Mouse (Mus musculus) bone marrow macrophage, adult 2 months (primary cell): ENCODE results near the gene Zfp14. TPM values are rescaled to one million over a fixed set of nuclear protein-coding genes. Genes with fewer than 3 reads are reported as not detected.

Experiments used
- H3K27ac ChIP-seq: 2 replicates; pipeline ENCODE4 v1.5.1; 2012; ENCODE audit warnings: low read depth, low read length; ENCODE audit not compliant: insufficient read depth
- H3K4me1 ChIP-seq: 2 replicates; pipeline ENCODE4 v1.6.1; 2012; ENCODE audit warnings: low read length; ENCODE audit not compliant: control insufficient read depth, insufficient read depth
- H3K4me3 ChIP-seq: 2 replicates; pipeline ENCODE4 v1.5.1; 2012; ENCODE audit warnings: mild to moderate bottlenecking, low read length, moderate library complexity; ENCODE audit not compliant: insufficient read depth
- CTCF ChIP-seq: IDR thresholded peaks from 2 replicates; pipeline ENCODE4 v1.5.1; 2012; ENCODE audit warnings: low read depth, mild to moderate bottlenecking, low read length, moderate library complexity
- POLR2A ChIP-seq: IDR thresholded peaks from 2 replicates; pipeline ENCODE4 v1.6.1; 2012; ENCODE audit warnings: mild to moderate bottlenecking, low read depth, low read length, borderline replicate concordance
- polyA plus RNA-seq: library from polyadenylated mRNA; stranded (reverse); fragments of >200 nt; gene quantifications from 2 replicates; pipeline ENCODE4 v1.2.4, GENCODE M21; 2012; ENCODE audit not compliant: missing spikeins, insufficient read depth, insufficient read length

Zfp14 gene
- 4.1 and 5.0 TPM in 2 replicates for polyA plus RNA-seq

DNA sequence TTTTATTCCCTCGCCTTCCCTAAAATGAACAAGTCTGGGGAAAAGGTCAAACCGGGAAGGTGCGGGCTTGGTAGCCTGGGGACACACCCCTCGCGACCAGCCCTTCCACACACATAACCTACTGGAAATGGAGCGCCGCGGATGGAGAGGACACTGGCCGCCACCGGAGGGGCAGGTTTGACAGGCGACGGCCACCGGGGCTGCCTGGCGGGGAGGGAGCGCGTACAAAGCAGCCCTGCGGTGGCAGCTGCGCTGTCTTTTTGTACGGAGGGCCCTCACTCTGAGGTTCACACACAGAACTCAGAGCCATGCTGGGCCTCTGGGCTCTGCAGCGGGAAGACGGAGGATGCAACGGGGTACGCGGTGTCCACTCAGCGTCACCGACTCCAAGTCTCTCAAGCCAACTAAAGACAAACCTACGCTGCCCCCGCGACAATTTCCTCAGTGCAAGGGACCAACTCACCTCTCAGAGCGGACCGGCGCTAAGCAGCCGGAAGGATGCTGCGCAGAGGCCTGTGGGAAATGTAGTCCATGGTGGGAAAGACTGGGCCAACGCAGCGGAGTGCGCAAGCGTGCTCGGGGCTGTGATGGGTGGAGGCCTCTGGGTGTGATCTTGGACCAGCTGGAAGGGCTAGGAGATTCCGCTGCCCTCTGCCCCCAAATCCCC is at the start of gene Zfp14:
TSS of gene Zfp14 (minus strand) at position 499 of the 667 bp plus-strand sequence.
- TF ChIP-seq POLR2A (no peak; the same call in 1 of the 2 replicates), CTCF (no peak)
- H3K4me1 ChIP-seq, result no peaks in the 10 kb centered on the region
- H3K27ac ChIP-seq, result no peak within 1 kb of the TSS
- H3K4me3 ChIP-seq, result peak within 1 kb of the TSS; percentile 69

DNA sequence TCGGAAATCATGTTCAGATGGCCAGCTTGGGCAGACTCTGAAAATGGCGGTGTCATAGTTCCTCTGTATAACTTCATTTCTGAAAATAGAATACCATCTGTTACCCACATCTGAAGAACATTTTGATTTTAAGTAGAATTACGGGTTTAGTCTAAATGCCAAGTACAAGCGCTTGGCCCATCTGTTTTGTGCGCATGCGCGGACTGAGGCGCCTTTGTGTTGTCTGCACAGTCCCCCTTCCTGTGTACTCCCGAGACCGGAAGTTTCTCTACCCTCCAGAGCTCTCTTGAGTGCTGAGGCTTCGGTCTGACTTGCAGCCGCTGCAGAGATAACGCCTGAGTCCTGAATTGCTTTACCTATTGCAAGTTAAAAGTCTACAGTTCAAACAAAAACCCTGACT is 48.1 kb upstream of the Zfp14 start:
- no peak overlapping the region for H3K4me3 ChIP-seq
- peaks cover 4% of the 10 kb centered on the region for H3K4me1 ChIP-seq
- TF ChIP-seq CTCF, result no peak
- TF ChIP-seq POLR2A, result no peak
- no peak overlapping the region for H3K27ac ChIP-seq

DNA sequence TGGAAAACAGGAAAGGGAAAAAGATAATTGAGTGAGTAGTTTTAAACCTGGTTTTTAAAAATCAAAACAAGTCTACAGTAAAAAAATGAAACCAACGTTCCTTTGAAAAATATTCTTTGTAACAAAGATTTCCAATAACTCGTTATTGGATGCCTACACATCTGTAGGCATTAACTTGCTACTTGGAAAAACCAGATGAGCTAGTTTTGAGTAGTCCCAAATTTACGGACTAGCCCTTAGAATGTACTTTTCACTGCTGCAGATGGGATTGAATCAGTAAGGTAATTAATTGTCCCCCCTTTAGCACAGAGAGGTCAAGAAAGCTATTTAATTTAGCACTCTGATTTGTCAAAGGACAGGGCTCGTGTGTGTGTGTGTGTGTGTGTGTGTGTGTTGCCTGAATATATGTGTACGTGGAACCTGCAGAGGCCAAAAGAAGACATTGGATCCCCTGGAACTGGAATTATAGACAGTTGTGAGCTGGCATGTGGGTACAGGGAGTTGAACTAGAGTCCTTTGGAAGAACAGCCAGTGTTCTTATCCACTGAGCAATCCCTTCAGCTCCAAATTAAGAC is 44.5 kb upstream of the Zfp14 start:
- Histone ChIP-seq H3K4me3 (peak overlapping the region; percentile 81), H3K27ac (no peak overlapping the region), H3K4me1 (peaks cover 7% of the 10 kb centered on the region)
- TF ChIP-seq POLR2A, result no peak
- no peak for TF ChIP-seq CTCF

DNA sequence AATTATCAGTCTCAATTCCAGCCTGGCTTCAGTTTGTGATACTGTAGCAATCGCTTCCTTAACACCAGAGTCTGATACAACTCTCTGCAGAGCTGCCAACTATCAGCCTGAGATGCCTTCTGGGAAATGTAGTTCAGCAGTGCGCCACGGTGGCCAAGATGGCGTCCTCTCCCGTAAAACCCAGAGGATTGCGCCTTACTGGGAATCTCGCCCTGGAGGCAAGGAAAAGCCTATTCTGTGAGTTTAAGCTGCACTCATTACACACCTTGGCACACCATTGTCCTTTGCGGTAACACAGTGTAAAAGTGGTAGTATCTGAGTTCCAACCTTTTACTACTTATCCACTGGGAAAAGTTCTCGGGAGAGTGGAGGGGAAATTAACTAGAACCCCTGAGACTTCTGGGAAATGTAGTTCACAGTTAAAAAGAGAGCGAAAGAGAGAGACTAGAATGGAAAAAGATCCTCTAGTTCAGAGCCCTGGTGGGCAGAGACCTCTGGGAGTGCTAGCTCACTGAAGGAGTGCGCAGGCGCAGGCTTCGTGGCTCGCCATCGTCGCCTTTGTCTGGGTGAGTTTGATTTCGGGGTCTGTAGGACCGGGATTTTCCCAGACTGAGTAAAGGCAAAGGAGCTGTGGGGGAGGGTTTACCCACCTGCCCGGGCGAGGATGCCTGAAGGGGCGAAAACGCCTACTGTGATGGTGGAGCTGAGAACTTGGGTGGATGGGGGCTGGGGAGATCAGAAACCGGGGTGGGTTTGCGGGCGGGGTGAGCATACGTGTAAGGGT is 43.7 kb upstream of the Zfp14 start, which contains the start of gene Zfp260:
TSS of gene Zfp260 (plus strand) at position 132 of the 784 bp plus-strand sequence.
- TF ChIP-seq CTCF, result no peak; the same call in 1 of the 2 replicates
- TF ChIP-seq POLR2A, result no peak
- Histone ChIP-seq H3K4me3 (peak within 1 kb of the TSS; percentile 81), H3K4me1 (peaks cover 7% of the 10 kb centered on the region), H3K27ac (peak within 1 kb of the TSS; percentile 75)

DNA sequence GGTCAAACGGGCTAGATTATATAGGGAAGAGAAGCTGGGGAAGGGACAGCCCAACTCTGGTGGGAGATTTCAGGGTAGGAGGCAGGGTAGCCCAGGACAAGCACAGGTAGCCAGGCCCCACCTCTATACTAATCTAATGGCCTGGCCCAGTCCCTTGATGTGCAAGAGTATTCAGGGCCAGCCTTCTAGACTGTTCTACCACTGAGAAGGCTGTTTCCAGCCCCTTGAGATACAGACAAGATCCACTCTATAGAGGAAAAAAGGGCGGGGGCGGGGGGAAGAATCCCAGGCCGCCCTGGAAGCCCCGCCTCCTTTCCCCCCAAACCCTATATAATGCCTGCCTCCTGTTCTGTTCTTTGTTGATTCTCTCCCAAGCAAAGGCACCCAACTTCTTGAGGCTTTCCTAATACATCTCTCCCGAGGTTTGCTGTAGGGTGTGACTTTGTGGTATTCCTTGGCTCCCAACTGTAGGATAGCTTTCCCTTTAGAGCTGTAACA is 42.8 kb upstream of the Zfp14 start:
- peak overlapping the region; percentile 81 for H3K4me3 ChIP-seq

DNA sequence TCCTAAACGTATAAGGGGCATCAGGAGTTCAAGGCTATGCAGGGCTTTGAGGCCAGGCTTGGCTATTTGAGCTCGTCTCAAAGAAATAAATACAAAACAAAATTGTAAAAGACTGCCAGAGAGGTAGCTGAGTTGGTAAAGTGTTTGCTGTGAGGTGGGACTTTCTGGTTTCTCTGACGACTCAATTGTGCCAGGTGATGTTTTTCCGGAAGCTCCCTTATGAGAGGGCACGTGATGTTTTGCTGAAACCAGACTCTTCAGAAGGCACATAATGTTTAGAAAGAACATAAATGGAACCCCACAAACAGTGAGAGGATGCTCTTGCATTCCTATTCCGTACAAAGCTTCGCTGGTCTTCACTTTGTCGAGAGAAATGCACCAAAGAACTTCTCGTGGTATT is 41.5 kb upstream of the Zfp14 start:
- Histone ChIP-seq H3K4me1 (peaks cover 13% of the 10 kb centered on the region), H3K27ac (no peak overlapping the region), H3K4me3 (no peak overlapping the region)
- no peak for TF ChIP-seq POLR2A
- TF ChIP-seq CTCF, result no peak

More for the DNA sequence above, 42.8 kb upstream of the Zfp14 start:
- H3K4me1 ChIP-seq, result peaks cover 12% of the 10 kb centered on the region
- no peak overlapping the region for H3K27ac ChIP-seq
- TF ChIP-seq POLR2A (no peak), CTCF (no peak)

DNA sequence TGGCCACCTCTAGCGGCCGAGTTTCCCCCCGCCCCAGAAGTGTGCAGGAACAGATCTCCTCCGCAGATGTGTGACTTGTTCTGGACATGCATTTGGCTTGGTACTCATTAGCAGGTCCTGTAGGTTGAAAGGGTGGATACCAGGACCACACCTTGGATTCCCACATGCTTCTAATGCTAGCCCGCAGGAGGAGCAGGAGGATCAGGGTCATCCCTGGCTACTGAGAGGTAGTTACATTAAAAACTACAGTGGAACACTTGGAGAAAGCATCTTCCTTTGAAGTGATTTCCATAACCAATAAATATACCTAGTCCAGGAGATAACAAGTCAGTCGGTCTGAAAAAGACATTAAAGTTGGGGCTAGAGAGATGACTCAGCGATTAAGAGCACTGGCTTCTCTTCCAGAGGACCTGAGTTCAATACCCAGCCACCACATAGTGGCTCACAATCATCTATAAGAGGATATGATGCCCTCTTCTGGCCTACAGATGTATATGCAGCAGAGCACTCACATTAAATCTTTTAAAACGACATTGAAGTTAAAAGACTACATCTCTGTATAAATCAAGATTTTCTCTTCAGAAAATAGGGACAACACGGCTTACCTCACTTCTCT is 39.9 kb upstream of the Zfp14 start:
- Histone ChIP-seq H3K4me1 (peaks cover 10% of the 10 kb centered on the region), H3K27ac (peak overlapping the region; percentile 27), H3K4me3 (peak overlapping the region; percentile 95)
- TF ChIP-seq CTCF, result no peak
- TF ChIP-seq POLR2A, result no peak

DNA sequence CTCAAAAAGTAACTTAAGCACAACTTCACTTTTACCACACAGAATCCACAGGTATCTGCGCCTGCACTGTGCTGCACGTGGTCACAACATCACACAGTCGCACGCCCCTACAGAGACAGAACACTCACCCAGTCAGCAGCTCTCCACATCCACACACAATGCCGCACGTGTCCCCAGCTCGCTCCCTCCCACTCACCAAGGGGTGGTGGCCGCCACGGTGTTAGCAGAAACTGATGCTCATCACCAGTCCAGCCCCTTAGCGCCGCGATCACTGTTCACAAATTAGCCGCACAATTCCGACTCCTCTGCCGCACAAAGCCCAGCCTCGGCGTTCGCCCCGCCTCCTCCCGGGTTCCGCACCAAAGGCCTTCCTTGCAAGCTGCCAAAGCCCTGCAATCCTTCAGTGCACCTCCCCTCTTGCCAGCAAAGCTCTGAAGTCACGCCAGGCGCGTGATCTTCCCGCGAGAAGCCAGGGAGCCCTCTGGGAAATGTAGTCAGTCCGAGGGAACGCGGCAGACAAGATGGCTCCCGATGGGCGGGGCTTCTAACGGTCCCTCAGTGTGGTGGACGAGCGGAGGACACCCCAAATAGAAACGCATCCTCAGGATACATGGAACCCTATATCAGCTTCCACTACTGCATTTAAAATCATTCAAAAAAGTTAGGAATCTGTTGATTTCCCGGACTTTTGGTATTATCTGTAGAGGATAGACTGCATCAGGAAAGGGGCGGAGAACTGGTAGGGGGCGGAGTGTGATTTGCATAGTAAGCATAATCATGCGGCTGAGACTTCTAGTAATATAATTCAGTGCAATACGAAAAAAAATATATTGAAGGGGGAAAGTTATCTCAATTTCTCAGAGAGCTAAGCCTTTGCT is 39.2 kb upstream of the Zfp14 start, which contains the start of the genes Gm26920 and Zfp566:
TSS of gene Gm26920 (minus strand) at position 319 of the 878 bp plus-strand sequence.
TSS of gene Zfp566 (minus strand) at position 436 of the 878 bp plus-strand sequence.
- no peak for TF ChIP-seq CTCF
- no peak; the same call in 1 of the 2 replicates for TF ChIP-seq POLR2A
- H3K27ac ChIP-seq, result peak within 1 kb of the TSS; percentile 34
- H3K4me3 ChIP-seq, result peak within 1 kb of the TSS; percentile 95
- peaks cover 10% of the 10 kb centered on the region for H3K4me1 ChIP-seq
